Mouse (Mus musculus) C2C12 (cell line): ENCODE measurements around the gene Trim37. TPM values are rescaled to one million over a fixed set of nuclear protein-coding genes. Genes with fewer than 3 reads are reported as not detected.

ENCODE experiments used
- H3K27me3 ChIP-seq: one replicate; pipeline ENCODE4 v1.6.1; 2011; ENCODE audit not compliant: control insufficient read depth, insufficient read depth, insufficient read length
- H3K36me3 ChIP-seq: one replicate; pipeline ENCODE4 v1.6.1; 2011; ENCODE audit not compliant: control insufficient read depth, insufficient read depth
- H3K4me3 ChIP-seq: one replicate; pipeline ENCODE4 v1.5.1; 2011; ENCODE audit warnings: mild to moderate bottlenecking, control low read depth; ENCODE audit not compliant: poor library complexity, insufficient read depth, severe bottlenecking
- H3K79me2 ChIP-seq: one replicate; pipeline ENCODE4 v1.6.1; 2011; ENCODE audit not compliant: control insufficient read depth, insufficient read depth
- H3K79me3 ChIP-seq: one replicate; pipeline ENCODE4 v1.6.1; 2011; ENCODE audit warnings: low read depth, control low read depth
- H3ac ChIP-seq: one replicate; pipeline ENCODE3; 2011; ENCODE audit warnings: low read depth; ENCODE audit not compliant: control insufficient read depth, insufficient read length
- CEBPB ChIP-seq: IDR thresholded peaks from one replicate; pipeline ENCODE4 v1.6.1; 2011; ENCODE audit warnings: low read depth, mild to moderate bottlenecking, control low read depth, moderate library complexity
- CTCF ChIP-seq: IDR thresholded peaks from one replicate; pipeline ENCODE4 v1.5.1; 2011; ENCODE audit not compliant: control insufficient read depth, insufficient read depth, insufficient read length
- FOSL1 ChIP-seq: IDR thresholded peaks from one replicate; pipeline ENCODE4 v1.8.0; 2011; ENCODE audit warnings: mild to moderate bottlenecking, low read length; ENCODE audit not compliant: poor library complexity, insufficient read depth, severe bottlenecking
- MAX ChIP-seq: IDR thresholded peaks from one replicate; pipeline ENCODE4 v1.6.1; 2011; ENCODE audit warnings: mild to moderate bottlenecking, control low read depth
- MYOD1 ChIP-seq: IDR thresholded peaks from one replicate; pipeline ENCODE4 v1.6.1; 2011; ENCODE audit warnings: low read depth; ENCODE audit not compliant: control insufficient read depth, insufficient read length
- MYOG ChIP-seq: IDR thresholded peaks from one replicate; pipeline ENCODE4 v1.6.1; 2011; ENCODE audit not compliant: control insufficient read depth, insufficient read length; ENCODE audit errors: extremely low read depth
- USF1 ChIP-seq: IDR thresholded peaks from one replicate; pipeline ENCODE4 v1.6.1; 2011; ENCODE audit warnings: low read depth, mild to moderate bottlenecking, control low read depth, moderate library complexity
- polyA plus RNA-seq: library from polyadenylated mRNA; unstranded; fragments of >200 nt; fragmentation: generic; extraction: Trizol; gene quantifications from one replicate; pipeline ENCODE4 v1.2.1, GENCODE M21; 2012; ENCODE audit warnings: missing spikeins

The Trim37 gene
- polyA plus RNA-seq, 1 experiment, result 11.2 TPM

DNA sequence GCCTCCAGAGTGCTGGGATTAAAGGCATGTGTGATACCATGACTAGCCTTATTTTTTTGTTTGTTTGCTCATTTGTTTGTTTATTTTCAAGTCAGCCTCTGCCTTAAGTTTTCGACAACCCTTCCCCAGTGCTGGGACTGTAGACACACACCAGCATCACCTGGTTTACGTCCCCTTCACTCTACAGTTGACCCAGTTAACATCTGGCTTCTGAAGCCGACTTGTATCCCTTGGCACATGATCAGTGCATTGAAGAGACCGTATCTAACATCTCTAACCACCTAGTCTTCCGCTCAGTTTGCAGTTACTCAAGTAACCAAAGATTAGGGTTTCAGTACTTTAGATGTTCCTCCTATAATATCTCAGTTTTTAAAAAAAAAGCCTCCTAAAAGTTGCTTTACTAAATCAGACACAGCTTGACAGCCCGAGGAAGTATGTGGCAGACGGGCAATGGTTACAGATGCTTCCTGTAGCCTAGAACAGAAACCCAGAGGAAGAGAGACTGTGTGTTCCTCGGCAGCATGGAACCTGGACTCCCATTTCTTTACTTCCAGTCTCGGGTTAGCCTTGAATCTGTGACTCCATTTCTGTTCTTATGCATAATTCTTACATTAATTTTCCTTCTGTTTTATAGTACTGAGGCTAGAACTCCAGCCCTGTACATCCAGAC lies 118.4 kb downstream of the Trim37 start:
- Histone ChIP-seq H3K79me2 (no peaks in the 10 kb centered on the region), H3K4me3 (no peak overlapping the region), H3ac (no peak overlapping the region), H3K27me3 (no peaks in the 10 kb centered on the region), H3K79me3 (no peaks in the 10 kb centered on the region), H3K36me3 (no peaks in the 10 kb centered on the region)
- TF ChIP-seq CTCF (no peak), USF1 (no peak), FOSL1 (no peak), CEBPB (no peak), MYOG (no peak), MYOD1 (no peak), MAX (no peak)

DNA sequence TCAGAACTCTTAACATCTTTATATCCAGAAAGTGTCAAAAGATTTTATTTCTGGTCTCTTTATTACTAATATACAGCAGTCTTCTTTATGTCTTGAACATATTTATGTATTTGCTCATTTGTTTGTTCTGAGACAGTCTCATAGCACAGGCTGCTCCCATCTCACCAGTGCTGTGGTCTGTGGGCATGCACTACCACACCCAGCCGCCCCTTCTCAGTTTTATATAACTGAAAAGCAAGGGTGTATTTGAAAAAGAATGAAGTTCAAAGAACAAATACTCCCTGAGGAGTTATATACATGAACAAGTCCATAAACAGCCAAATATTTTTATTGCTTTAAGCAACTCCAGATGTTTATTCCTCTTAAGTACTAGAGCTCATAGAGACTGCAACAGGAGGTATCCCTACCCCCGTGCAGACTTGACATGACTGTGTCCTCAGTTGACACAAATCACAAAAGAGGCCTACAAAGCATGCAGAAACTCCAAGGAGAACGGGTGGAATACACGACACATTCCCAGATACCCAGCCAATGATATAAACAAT lies 119.3 kb downstream of the Trim37 start:
- no peak overlapping the region for H3K4me3 ChIP-seq
- no peak for TF ChIP-seq CEBPB
- TF ChIP-seq MYOD1, result no peak
- H3K79me2 ChIP-seq, result no peaks in the 10 kb centered on the region
- no peaks in the 10 kb centered on the region for H3K36me3 ChIP-seq
- no peaks in the 10 kb centered on the region for H3K27me3 ChIP-seq
- no peaks in the 10 kb centered on the region for H3K79me3 ChIP-seq
- H3ac ChIP-seq, result no peak overlapping the region

DNA sequence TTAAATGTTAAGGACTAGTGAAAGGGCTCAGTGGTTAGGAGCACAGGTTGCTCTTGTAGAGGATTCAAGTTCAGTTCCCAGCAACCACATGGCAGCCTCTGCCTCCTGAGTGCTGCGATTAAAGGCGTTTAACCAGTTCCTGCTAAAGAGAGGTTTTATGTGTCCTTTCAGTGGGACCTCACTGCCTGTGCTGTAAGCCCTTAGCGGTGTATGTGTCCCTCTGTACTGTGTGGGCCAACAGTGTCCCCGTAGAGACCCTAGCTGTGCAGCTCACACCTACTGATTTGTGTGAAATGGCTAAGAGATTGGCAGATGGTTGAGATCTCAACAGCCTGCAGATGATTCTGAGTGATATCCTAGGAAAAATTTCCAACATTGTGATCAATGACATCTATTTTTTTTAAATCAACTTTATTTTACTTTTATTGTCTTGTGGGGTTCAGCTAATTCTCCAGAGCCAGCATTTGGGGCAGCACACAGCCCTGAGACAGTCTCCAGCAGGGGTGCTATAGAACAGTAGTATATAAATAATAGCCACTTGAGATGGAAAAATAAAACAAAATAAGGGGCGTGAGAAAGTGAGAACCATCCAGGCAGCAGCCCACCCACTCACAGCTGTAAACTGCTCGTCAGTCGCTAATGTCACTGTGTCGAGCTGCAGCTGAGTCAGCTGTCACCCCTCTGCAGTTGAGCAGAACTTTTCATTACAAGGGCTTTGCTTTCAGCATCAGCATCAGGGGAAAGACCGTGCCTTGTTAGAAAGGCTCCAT lies 120.0 kb downstream of the Trim37 start:
- H3K79me3 ChIP-seq, result no peaks in the 10 kb centered on the region
- no peaks in the 10 kb centered on the region for H3K79me2 ChIP-seq
- H3K27me3 ChIP-seq, result no peaks in the 10 kb centered on the region
- H3K4me3 ChIP-seq, result no peak overlapping the region
- H3K36me3 ChIP-seq, result no peaks in the 10 kb centered on the region
- TF ChIP-seq CTCF, result no peak
- TF ChIP-seq CEBPB, result no peak
- no peak for TF ChIP-seq MYOG
- no peak for TF ChIP-seq MYOD1
- TF ChIP-seq MAX, result no peak
- no peak for TF ChIP-seq USF1
- no peak for TF ChIP-seq FOSL1
- H3ac ChIP-seq, result no peak overlapping the region

DNA sequence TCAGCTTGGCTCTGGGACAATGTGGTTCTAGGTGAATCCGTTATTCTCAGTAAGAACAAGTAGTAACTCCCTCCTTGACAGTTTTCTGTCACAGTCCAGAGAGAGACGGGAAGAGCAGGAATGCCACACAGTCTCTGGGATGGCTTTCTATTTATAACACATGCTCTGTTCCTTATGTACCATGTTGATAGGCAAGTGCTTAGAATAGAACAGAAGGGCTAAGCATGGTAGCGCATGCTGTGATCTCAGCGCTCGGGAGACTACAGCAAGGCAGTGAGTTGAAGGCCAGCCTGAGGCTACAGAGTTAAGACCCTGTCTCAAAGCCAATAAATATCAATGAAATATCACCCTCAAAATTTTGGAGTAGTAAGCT lies 120.6 kb downstream of the Trim37 start:
- TF ChIP-seq CEBPB (no peak), MYOG (no peak), MYOD1 (no peak), USF1 (no peak), CTCF (no peak), FOSL1 (no peak), MAX (no peak)

DNA sequence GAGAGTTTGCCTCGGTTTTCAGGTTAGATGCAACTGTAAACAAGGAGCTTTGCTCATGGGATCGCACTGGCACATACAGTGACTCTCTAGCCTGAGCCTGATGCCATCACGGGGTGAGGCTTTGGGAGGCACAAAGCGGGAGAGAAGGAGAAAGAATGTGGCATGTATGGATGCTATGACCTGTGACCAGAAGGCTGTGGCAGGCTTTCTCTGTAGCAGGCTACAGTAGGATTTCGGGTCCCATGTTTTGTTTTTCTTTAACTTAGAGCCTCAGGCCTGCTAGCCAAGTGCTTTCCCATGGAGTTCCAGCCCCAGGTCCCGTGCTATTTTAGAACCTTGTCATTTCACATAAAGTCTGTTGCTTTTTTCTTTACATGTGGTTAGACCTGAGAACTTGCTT lies 123.3 kb downstream of the Trim37 start:
- Histone ChIP-seq H3K27me3 (no peaks in the 10 kb centered on the region), H3K36me3 (no peaks in the 10 kb centered on the region), H3K79me2 (no peaks in the 10 kb centered on the region), H3K79me3 (no peaks in the 10 kb centered on the region), H3ac (no peak overlapping the region), H3K4me3 (no peak overlapping the region)
- no peak for TF ChIP-seq USF1
- no peak for TF ChIP-seq MYOG
- TF ChIP-seq MAX, result no peak
- no peak for TF ChIP-seq CEBPB
- TF ChIP-seq MYOD1, result no peak
- TF ChIP-seq CTCF, result no peak
- TF ChIP-seq FOSL1, result no peak

More for the DNA sequence above, 120.6 kb downstream of the Trim37 start:
- Histone ChIP-seq H3K79me2 (no peaks in the 10 kb centered on the region), H3ac (no peak overlapping the region), H3K27me3 (no peaks in the 10 kb centered on the region), H3K79me3 (no peaks in the 10 kb centered on the region), H3K4me3 (no peak overlapping the region), H3K36me3 (no peaks in the 10 kb centered on the region)
